Mouse (Mus musculus) cerebellum, adult 9-11 months (tissue): ENCODE results near the gene Per1.

Source experiments
- DNase-seq: peaks from one replicate; pipeline ENCODE4 v3.0.0; 2022

The Per1 gene

GRCm38 (mm10) chr11:69094697-69095429, at the start of gene Per1:
Gene Per1 (plus strand): TSS chr11:69095217.
- DNase-seq = peak; percentile 100

GRCm38 (mm10) chr11:69045531-69046394, 49.3 kb upstream of the Per1 start, which contains the start of gene Aurkb:
Gene Aurkb (plus strand): TSS chr11:69045647.
- peak; percentile 71 for DNase-seq

GRCm38 (mm10) chr11:69046395-69046774, 48.6 kb upstream of the Per1 start:
- DNase-seq = no peak

GRCm38 (mm10) chr11:69047592-69047991, 47.4 kb upstream of the Per1 start:
- no peak for DNase-seq

- DNase-seq = no peak
Observed at GRCm38 (mm10) chr11:69048151-69048550, 46.9 kb upstream of the Per1 start.

GRCm38 (mm10) chr11:69050748-69051147, 44.3 kb upstream of the Per1 start:
- no peak for DNase-seq

GRCm38 (mm10) chr11:69051771-69052170, 43.2 kb upstream of the Per1 start:
- no peak for DNase-seq

GRCm38 (mm10) chr11:69052824-69053421, 42.1 kb upstream of the Per1 start:
- DNase-seq = no peak

GRCm38 (mm10) chr11:69053848-69054247, 41.2 kb upstream of the Per1 start:
- no peak for DNase-seq

GRCm38 (mm10) chr11:69058265-69058664, 36.8 kb upstream of the Per1 start:
- no peak for DNase-seq

GRCm38 (mm10) chr11:69058729-69059356, 36.2 kb upstream of the Per1 start:
- DNase-seq = peak; percentile 54

- DNase-seq = peak; percentile 99
Observed at GRCm38 (mm10) chr11:69059357-69059974, 35.6 kb upstream of the Per1 start, which contains the start of gene Borcs6. Gene Borcs6 (plus strand): TSS chr11:69059717.

GRCm38 (mm10) chr11:69059975-69060411, 35.0 kb upstream of the Per1 start:
- DNase-seq = no peak

- DNase-seq = peak; percentile 64
Observed at GRCm38 (mm10) chr11:69060448-69061254, 34.4 kb upstream of the Per1 start.

- DNase-seq = peak; percentile 70
Observed at GRCm38 (mm10) chr11:69061255-69061912, 33.6 kb upstream of the Per1 start.

GRCm38 (mm10) chr11:69062194-69062760, 32.7 kb upstream of the Per1 start:
- DNase-seq = peak; percentile 76

GRCm38 (mm10) chr11:69062761-69063224, 32.2 kb upstream of the Per1 start:
- peak; percentile 93 for DNase-seq

- peak; percentile 74 for DNase-seq
Observed at GRCm38 (mm10) chr11:69063413-69064201, 31.4 kb upstream of the Per1 start.
